Comparison of ENCODE assay signal across 8 mouse cellular contexts in genomic region chr9:65605471-65606136, GRCm38 (mm10). TPM values are rescaled to one million over a fixed set of nuclear protein-coding genes. Genes with fewer than 3 reads are reported as not detected.
DNase-seq lines count a peak whose midpoint lies in the region; ATAC-seq and TF ChIP-seq lines count a peak whose summit lies in the region.

No protein-coding gene starts in this region.

- no peaks in the 10 kb centered on the region for H3K9me3 ChIP-seq in heart, postnatal 0 days (replicated peaks; ENCODE audit: control insufficient read depth, low read length)
- H3K9me3 ChIP-seq in lung, embryonic 14.5 days (ENCODE audit: low read depth, low read length), result no peaks in the 10 kb centered on the region

- no peaks in the 10 kb centered on the region for H3K4me1 ChIP-seq in heart, postnatal 0 days (ENCODE audit: control insufficient read depth, insufficient read depth)
- H3K4me1 ChIP-seq in lung, embryonic 14.5 days (ENCODE audit: insufficient read depth), result no peaks in the 10 kb centered on the region

- 9% methylated on average over 9 of the region's 9 CpGs for WGBS in heart, postnatal 0 days
- WGBS in lung, embryonic 14.5 days, result 9% methylated on average over 9 of the region's 9 CpGs

- TF ChIP-seq CTCF in heart, postnatal 0 days (IDR thresholded peaks at IDR 0.05; ENCODE audit: low read depth), result peak; percentile 89
- TF ChIP-seq CTCF in lung, embryonic 14.5 days (IDR thresholded peaks at IDR 0.05; ENCODE audit: low read depth), result peak; percentile 90

- peak; percentile 93 for DNase-seq in MN1 (ENCODE audit: low spot score)
- peak; percentile 87 for DNase-seq in c-Kit-positive CD71-negative TER-119-negative erythroid progenitor cells, embryonic 14.5 days (ENCODE audit: low read depth)
- peak; percentile 60 for DNase-seq in fibroblast of lung, adult 2 months (ENCODE audit: low read depth)
- DNase-seq in heart, postnatal 0 days (ENCODE audit: low spot score), result peak; percentile 85
- peak; percentile 75 to 79 for DNase-seq in kidney, postnatal 25 days
- DNase-seq in lung, embryonic 14.5 days, result peak; percentile 98
- peak; percentile 60 for DNase-seq in ovary, postnatal 14 days (ENCODE audit: low spot score)
- peak; percentile 82 for DNase-seq in yolk sac, embryonic 10.5 days (ENCODE audit: low spot score)

- TF ChIP-seq EP300 in heart, postnatal 0 days (IDR thresholded peaks at IDR 0.05; ENCODE audit: low read depth), result no peak

- no peak overlapping the region for H3K9ac ChIP-seq in heart, postnatal 0 days (replicated peaks; ENCODE audit: low read depth, low read length)
- no peak overlapping the region for H3K9ac ChIP-seq in lung, embryonic 14.5 days

- peak; percentile 80 for ATAC-seq in heart, postnatal 0 days (ENCODE audit: insufficient read depth, low read depth)
- peak; percentile 81 for ATAC-seq in lung, embryonic 14.5 days (ENCODE audit: insufficient read depth)

- H3K4me2 ChIP-seq in heart, postnatal 0 days (ENCODE audit: low read depth, low read length), result peak overlapping the region; percentile 40
- peak overlapping the region; percentile 46 for H3K4me2 ChIP-seq in lung, embryonic 14.5 days

- no peaks in the 10 kb centered on the region for H3K27me3 ChIP-seq in heart, postnatal 0 days (ENCODE audit: control insufficient read depth, insufficient read depth, low read length)
- no peaks in the 10 kb centered on the region for H3K27me3 ChIP-seq in lung, embryonic 14.5 days (ENCODE audit: insufficient read depth, low read length)

- no peaks in the 10 kb centered on the region for H3K36me3 ChIP-seq in heart, postnatal 0 days (replicated peaks; ENCODE audit: control insufficient read depth, insufficient read depth, low read length)
- H3K36me3 ChIP-seq in lung, embryonic 14.5 days (ENCODE audit: insufficient read depth), result no peaks in the 10 kb centered on the region

- no peak overlapping the region for H3K27ac ChIP-seq in heart, postnatal 0 days (ENCODE audit: low read depth)
- peak overlapping the region; percentile 1; the same call in 1 of the 2 replicates for H3K27ac ChIP-seq in lung, embryonic 14.5 days (ENCODE audit: low read depth)

- 0 out of 2 replicates have a peak overlapping the region, but pooled peaks have one; percentile 3 for H3K4me3 ChIP-seq in heart, postnatal 0 days (ENCODE audit: low read depth, low read length)
- peak overlapping the region; percentile 2; the same call in 1 of the 2 replicates for H3K4me3 ChIP-seq in lung, embryonic 14.5 days (ENCODE audit: low read depth, low read length)

RNA-seq across cellular contexts. Expression of gene Pif1, which starts 18.6 kb away (rescaled TPM):
- total RNA-seq in heart, postnatal 0 days (2014; rRNA removed; ENCODE audit: low replicate concordance), result 7.1 and 32.7 TPM in 2 replicates
- polyA plus RNA-seq in heart, postnatal 0 days (2015; fragmentation: Nextera tagmentation; extraction: Ambion mirVana), result 2.5 and 2.6 TPM in 2 replicates
- polyA plus RNA-seq in lung, embryonic 14.5 days (2014; fragmentation: Nextera tagmentation; extraction: Ambion mirVana), result 16.1 and 18.4 TPM in 2 replicates

RNA-seq across cellular contexts. Expression of gene Rbpms2, which starts 23.8 kb away (rescaled TPM):
- 94.5 and 121 TPM in 2 replicates for total RNA-seq in heart, postnatal 0 days (2014; rRNA removed; ENCODE audit: low replicate concordance)
- polyA plus RNA-seq in heart, postnatal 0 days (2015; fragmentation: Nextera tagmentation; extraction: Ambion mirVana), result 108 and 117 TPM in 2 replicates
- 20.3 and 25.3 TPM in 2 replicates for polyA plus RNA-seq in lung, embryonic 14.5 days (2014; fragmentation: Nextera tagmentation; extraction: Ambion mirVana)

RNA-seq across cellular contexts. Expression of gene Plekho2, which starts 25.8 kb away (rescaled TPM):
- total RNA-seq in heart, postnatal 0 days (2014; rRNA removed; ENCODE audit: low replicate concordance), result 12.8 and 21.0 TPM in 2 replicates
- 7.6 and 8.3 TPM in 2 replicates for polyA plus RNA-seq in heart, postnatal 0 days (2015; fragmentation: Nextera tagmentation; extraction: Ambion mirVana)
- polyA plus RNA-seq in lung, embryonic 14.5 days (2014; fragmentation: Nextera tagmentation; extraction: Ambion mirVana), result 20.9 and 21.8 TPM in 2 replicates
